Mouse (Mus musculus): ENCODE data around the gene Fndc5.

- TF ChIP-seq CTCF (IDR thresholded peaks at IDR 0.05; ENCODE audit: borderline replicate concordance, extremely low read depth, insufficient read depth, insufficient read length): no peak
- TF ChIP-seq POLR2A (IDR thresholded peaks at IDR 0.05; ENCODE audit: borderline replicate concordance, extremely low read depth, insufficient read depth, insufficient read length, poor library complexity, severe bottlenecking): no peak
Measured at GRCm38 (mm10) chr4:129130755-129131303, 6.0 kb upstream of the Fndc5 start.
